Mouse (Mus musculus) hematopoietic stem cell, adult 5-6 weeks (primary cell): ENCODE results near the gene Kif1a. TPM values are rescaled to one million over a fixed set of nuclear protein-coding genes. Genes with fewer than 3 reads are reported as not detected.

Experiments
- ATAC-seq, 2 experiments: fragments of 125-278 bp in 1 of 2; replicated peaks in 1 of 2; 2 replicates each; pipeline ENCODE4 v1.8.0; 2016 to 2017; ENCODE audit warnings: inconsistent platforms in 2 of 2, mild to moderate bottlenecking in 2 of 2, moderate number of reproducible peaks in 2 of 2, low read depth in 1 of 2, moderate TSS enrichment in 1 of 2; ENCODE audit not compliant: low FRiP score in 2 of 2, poor library complexity in 2 of 2, severe bottlenecking in 2 of 2, insufficient read depth in 1 of 2, low TSS enrichment in 1 of 2
- total RNA-seq: library from RNA; stranded (forward); fragments of 172-1452, 232-1000 nt; gene quantifications from 2 replicates; pipeline ENCODE4 v1.2.3, GENCODE M21; 2017

Kif1a gene
- total RNA-seq, result not detected in 2 replicates

DNA sequence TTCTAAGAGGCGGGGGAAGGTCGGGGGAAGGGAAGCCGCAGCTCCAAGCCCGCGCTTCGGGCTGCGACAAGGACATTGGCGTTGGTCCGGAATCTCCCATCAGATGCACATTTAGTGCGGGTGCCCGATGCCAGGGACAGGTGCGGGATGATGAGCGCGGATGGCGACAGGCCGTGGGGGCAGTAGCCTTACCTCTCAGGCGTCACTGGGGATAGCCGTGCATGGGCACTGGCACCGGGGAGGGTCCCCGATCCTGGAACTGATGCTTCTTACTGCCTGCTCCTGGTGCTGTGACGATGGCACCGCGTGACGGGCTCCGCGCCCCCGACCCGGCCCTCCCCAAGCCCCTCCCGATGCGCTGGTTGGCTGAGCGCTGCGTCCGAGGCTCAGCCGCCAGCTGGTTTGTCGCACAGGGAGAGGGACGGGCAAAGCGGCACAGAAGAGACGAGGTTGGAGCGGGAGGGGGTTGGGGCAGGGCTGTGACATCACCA lies at the start of gene Kif1a:
Gene Kif1a, minus strand, starts transcription at position 381 of the 491 bp plus-strand sequence.
- peak in 1 of 2 experiments; percentile 49; a peak in 1 of 4 replicates for ATAC-seq

DNA sequence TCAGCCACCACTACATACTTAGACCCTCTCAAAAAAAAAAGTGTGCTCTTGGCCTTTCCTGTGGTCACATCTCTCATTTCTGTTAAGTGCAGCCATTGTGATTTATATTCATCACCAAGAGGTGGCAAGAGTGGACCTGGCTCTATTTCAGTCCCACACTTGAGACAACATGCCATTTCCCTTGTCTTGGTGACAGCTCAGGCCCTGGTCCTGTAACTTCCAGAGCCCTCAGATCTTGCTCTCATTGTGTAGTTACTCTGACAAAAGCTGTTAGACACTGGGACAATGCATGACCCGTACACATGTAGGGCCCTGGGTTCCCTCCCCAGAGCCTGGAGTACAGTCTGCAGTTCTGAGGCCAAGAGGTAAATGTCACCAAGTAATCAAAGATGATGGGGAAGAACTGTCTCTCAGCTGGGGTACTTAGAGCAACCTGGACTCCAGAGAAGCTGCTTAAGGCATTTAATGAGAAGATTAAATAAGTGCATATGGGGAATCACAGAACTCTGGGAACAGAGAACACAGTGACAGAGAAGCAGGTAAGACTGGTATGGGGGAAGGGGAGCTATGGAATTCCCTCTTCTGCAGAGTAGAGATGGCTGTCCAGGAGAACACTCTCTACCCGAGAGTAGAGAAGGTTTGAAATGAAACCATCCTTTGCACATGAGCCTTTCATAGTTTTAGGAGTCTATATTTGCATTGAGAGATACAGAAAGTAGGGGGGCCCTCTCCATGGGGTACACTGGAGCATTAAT lies 49.3 kb upstream of the Kif1a start:
- ATAC-seq, result no peak

- ATAC-seq, result no peak
Measured at GRCm38 (mm10) chr1:93144176-93144575, 42.4 kb upstream of the Kif1a start.

DNA sequence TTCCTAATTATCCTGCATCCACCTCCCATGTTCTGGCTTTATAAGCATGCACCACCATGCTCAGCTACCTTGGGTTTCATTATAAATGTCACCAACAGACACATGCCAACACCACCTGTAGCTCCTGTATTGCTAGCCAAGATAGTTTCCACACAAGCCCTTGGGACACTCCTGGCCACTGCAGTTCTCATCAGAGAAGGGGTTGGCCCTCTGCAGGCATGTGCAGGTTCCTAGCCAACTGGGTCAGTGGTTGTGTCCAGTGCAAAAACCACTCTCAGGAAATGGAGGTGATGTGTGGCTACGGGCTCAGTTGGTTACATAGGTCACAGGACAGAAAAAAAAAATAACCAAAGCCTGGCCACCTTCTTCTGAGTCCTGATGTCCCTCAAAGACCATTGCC lies 41.1 kb upstream of the Kif1a start:
- ATAC-seq, result no peak

DNA sequence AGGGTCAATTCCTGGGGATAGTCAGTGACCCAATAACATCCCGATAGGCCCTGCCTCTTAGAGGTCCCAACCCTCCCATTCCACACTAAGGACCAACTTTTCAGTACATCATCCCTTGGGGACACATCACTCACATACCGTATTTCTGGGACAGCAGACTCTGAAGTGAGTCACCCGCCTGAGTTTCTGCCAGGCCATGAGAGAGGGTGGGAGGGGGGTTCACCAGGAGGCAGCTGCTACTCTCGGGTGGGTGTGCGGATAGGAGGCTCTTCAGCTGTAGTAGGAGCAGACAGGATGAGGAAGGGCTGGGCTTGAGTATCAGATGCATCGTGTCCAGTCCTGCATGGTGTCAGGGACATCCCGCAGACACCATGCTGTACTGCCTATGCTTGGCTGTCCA lies 38.0 kb upstream of the Kif1a start:
- no peak for ATAC-seq

DNA sequence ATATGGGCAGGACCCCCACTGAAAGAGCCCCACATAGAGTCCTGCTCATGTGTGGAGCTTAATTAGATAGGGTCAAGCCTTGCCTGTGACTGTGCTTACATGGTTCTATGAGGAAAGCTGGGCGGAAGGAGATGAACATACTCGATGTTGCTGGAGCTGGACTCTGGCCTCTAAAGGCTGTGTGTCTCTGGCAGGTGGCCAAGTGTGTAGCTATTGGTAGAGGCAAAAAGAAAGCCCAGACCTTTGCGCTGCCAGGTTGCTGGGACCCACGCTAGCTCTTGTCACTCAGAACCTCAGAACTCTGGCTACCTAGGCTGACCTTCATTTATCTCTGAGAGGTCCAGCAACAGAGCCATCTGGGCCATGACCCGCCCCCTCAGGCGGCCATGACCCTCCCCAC lies 36.8 kb upstream of the Kif1a start:
- no peak for ATAC-seq

DNA sequence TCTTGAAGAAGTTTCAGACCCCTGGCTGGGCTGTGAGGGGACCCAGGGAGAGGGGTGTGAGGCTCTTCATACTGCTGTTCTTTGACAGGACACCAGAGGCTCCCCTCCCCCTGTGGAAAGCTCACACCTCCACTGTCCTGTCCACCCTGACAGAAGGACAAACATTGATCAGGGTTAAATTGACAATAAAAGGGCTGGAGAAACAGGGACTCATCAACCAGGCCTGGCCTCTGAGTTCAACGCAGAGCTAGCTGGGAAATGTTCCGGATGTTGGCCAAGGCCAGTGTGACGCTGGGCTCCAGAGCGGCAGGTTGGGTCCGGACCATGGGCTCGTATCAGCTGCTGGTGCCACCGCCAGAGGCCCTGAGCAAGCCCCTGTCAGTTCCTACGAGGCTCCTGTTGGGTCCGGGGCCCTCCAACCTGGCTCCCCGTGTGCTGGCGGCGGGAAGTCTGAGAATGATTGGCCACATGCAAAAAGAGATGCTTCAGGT lies 33.3 kb upstream of the Kif1a start, which contains the start of gene Agxt:
Gene Agxt, plus strand, starts transcription at position 205 of the 491 bp plus-strand sequence.
- no peak for ATAC-seq

- ATAC-seq, result no peak
Measured at GRCm38 (mm10) chr1:93132676-93133075, 30.9 kb upstream of the Kif1a start.

- no peak for ATAC-seq
Measured at GRCm38 (mm10) chr1:93130242-93130983, 28.7 kb upstream of the Kif1a start.

DNA sequence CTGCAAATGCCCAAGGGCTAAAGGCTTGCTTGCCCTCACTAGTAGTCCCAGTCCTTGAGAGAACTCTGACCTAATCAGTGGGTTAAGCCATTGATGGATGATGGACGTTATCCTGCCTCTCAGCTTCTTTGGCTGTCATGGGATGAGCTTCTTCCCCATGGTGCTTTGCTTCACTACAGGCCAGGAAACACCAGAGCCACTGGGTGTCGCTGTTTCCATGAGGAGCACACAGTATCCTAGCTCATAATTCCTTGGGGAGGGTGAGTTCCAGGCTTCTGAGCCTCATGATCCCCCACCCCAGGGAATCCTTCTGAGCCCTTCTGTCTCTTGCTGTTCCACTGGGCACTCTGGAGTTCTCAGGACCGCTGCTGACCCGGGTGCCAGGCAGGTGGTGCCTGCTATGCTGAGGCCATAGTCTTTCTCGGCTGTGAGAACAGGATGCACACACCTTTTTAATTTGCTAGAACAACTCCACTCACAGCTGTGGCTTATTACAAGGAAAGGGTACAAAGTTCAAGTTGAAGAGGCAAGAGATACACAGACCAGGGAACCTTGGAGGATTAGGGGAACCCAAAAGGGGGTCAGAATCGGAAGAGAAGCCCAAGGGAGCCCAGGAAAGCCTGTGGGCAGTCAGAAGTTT lies 27.1 kb upstream of the Kif1a start:
- no peak for ATAC-seq

DNA sequence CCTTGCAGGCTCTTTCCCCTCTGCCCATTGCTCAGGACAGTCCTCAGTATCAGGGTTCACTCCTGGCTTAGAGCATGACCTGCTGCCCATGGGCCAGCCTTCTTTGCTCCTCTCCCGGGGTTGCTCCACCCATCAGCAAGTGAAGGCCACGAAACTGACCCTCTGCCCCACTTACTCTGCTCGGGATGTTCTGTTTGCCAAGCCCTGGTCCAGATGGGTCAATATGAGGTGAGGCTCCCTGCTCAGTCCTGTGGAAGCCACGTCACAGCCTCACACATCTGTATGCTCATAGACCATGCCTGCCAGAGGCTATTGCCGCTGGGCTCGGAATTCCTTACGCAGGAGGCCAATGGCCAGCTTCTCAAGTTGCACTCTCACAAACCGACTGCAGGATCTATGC lies 26.5 kb upstream of the Kif1a start:
- ATAC-seq, result no peak

DNA sequence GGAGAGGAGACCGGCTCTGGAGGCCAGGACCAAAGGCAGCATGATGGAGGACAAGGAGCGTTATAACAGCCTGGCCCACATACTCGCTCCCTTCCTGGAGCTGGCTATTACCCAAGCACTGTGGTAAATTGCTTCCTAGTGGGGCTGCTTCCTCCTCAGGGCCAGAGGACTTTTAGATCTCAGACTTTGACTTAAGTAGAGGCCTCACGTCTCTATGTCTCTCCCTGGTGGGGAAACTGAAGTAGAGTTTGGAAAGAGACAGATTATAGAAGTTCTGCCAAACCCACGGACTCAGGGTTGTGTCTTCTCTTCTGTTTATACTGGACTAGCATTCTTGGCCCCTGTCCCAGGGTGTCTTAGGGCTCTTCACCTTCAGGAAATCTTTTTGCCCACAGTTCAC lies 23.5 kb upstream of the Kif1a start:
- ATAC-seq, result peak; percentile 81 to 91

DNA sequence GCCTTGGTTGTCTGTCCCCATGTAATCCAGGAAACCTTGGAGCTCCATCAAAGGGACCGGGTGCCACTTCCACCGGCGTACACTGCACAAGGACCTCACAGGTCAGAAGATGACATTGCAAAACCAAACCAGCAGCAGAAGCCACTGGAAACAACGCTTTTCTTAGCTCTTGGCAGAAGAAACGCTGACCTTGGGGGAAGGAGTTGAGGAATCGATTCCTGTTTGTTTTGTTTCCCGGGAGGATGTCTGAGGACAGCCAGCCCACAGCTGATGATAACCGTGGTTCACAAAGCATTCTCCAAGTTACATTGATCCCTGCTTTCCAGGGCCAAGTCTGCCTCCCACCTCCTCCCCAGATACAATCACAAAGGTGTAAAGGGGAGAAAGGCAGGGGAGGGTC lies 22.3 kb upstream of the Kif1a start:
- no peak for ATAC-seq

DNA sequence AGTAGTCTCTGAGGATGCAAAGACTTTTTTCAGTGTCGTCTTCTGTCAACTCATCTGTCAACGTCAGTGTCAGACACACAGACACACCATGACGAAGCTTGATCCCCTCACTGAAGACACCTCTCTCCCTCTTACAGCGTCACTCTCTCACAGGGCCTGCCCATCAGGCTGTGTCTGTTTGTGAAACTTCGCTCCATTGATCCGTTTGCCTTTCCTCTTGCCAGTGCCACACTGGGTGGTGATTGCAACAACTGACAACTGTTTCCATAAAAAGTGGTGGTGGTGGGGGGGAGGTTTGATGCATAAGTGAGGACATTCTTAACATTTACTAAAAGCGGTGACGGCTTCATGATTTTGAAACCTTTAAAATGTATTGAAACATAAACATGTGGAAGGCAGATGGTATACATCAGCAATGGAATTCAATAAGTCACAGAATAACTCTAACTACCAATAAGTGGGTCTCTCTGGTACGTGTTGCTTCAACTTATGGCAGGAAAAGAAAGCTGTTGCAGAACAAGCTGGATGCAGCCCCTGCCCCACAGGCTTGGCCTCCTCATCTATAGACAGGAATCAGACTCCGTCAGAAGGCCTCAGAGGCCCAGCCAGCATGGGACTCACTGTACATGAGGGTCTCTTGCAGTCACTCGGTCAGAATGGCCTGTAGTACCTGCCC lies 21.6 kb upstream of the Kif1a start:
- ATAC-seq, result no peak

GRCm38 (mm10) chr1:93118816-93119215 lies 17.1 kb upstream of the Kif1a start:
- ATAC-seq, result no peak

- ATAC-seq, result no peak
Measured at GRCm38 (mm10) chr1:93115471-93115870, 13.7 kb upstream of the Kif1a start.

DNA sequence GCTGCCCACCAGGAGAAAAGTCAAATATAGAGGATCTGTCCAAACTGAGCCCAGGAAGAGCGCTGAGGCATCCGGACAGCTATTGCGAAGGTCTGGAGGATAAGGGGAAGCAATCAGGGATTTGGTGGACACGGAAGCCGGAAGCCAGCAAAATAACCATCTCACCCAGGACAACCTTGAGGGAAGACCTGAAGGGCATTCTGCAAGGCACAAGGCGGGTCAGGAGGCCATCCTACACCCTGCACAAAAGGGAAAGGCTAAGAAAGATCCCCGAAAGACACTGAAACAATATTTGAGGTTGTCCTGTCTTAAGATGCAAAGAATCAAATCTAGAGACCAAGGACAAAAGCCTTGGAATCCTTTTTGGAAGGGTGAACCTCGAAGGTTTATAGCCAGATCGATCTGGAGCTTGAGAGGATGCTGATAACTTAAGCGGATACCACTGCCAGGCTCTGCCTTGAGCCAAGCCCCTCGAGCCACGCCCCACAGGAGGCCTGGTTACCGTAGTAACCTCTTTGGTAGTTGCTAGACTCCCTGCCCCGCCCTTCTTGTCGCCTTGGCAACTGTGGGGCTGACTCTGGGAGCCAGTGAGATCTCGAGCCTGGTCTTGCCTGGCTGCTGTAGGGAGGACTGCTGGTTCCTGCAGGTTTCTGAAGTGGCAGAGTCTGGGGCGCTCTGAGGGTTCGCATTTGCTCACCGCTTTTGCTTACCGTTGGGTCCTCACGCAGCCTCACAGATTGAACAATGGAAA lies 13.1 kb upstream of the Kif1a start:
- ATAC-seq, result peak; percentile 96 to 99
